Mouse (Mus musculus) hindbrain, embryonic 10.5 days (tissue): Measurements from ENCODE around the gene Fcgr3. TPM values are rescaled to one million over a fixed set of nuclear protein-coding genes. Genes with fewer than 3 reads are reported as not detected.
A peak's percentile ranks its signal among the peaks of the same experiment; 100 is the strongest.
"Not testable (repeated sequence)": the region's sequence is repeated elsewhere in the genome, so short reads cannot be mapped to it uniquely, and the experiment has no call there.

Experiments used
- DNase-seq: peaks from one replicate; pipeline ENCODE4 v3.0.0-alpha.2; 2017; ENCODE audit warnings: low spot score
- H3K27ac ChIP-seq: fragments of 300-500 bp; sonication (generic); 2 replicates; pipeline ENCODE4 v1.5.1; 2016; ENCODE audit warnings: mild to moderate bottlenecking, moderate library complexity
- H3K27me3 ChIP-seq: fragments of 300-500 bp; sonication (generic); 2 replicates; pipeline ENCODE4 v1.6.1; 2016; ENCODE audit warnings: mild to moderate bottlenecking; ENCODE audit not compliant: poor library complexity, insufficient read depth, severe bottlenecking
- H3K36me3 ChIP-seq: fragments of 300-500 bp; sonication (generic); 2 replicates; pipeline ENCODE4 v1.6.1; 2016; ENCODE audit warnings: mild to moderate bottlenecking, moderate library complexity
- H3K4me1 ChIP-seq: fragments of 300-500 bp; sonication (generic); replicated peaks from 2 replicates; pipeline ENCODE4 v1.6.1; 2016; ENCODE audit warnings: mild to moderate bottlenecking
- H3K4me3 ChIP-seq: fragments of 300-500 bp; sonication (generic); 2 replicates; pipeline ENCODE4 v1.5.1; 2016; ENCODE audit warnings: mild to moderate bottlenecking, moderate library complexity
- H3K9me3 ChIP-seq: fragments of 300-500 bp; sonication (generic); 2 replicates; pipeline ENCODE4 v1.6.1; 2016; ENCODE audit warnings: mild to moderate bottlenecking, moderate library complexity
- WGBS: fragments of 180-500 bp; shearing (Covaris S2); methylation state at CpG from one replicate; pipeline ENCODE4 v1.1.7; 2016; 5-methylcytosine and 5-hydroxymethylcytosine counted together
- polyA plus RNA-seq: library from polyadenylated mRNA; unstranded; fragments of >200 nt; fragmentation: Nextera tagmentation; extraction: Ambion mirVana; gene quantifications from 2 replicates; pipeline ENCODE4 v1.2.1, GENCODE M21; 2016

Gene Fcgr3
- polyA plus RNA-seq, 1 experiment from 2014 or later: 7.6 TPM

- Histone ChIP-seq H3K27ac (no peak overlapping the region), H3K4me3 (no peak overlapping the region), H3K9me3 (no peaks in the 10 kb centered on the region), H3K27me3 (0 out of 2 replicates have a peak, but pooled peaks cover 6% of the 10 kb centered on the region), H3K4me1 (peaks cover 18% of the 10 kb centered on the region), H3K36me3 (no peaks in the 10 kb centered on the region)
- WGBS: 54% methylated on average over 2 of the region's 2 CpGs
- DNase-seq: no peak
These were observed 36.3 kb upstream of the Fcgr3 start for GRCm38 (mm10) chr1:171101033-171101432.

GRCm38 (mm10) chr1:171097612-171098011 is 32.9 kb upstream of the Fcgr3 start:
- no peak for DNase-seq
- H3K9me3 ChIP-seq: no peaks in the 10 kb centered on the region
- no peak overlapping the region for H3K4me3 ChIP-seq
- WGBS: 55% methylated on average over 2 of the region's 2 CpGs
- peaks cover 17% of the 10 kb centered on the region for H3K4me1 ChIP-seq
- no peaks in the 10 kb centered on the region for H3K36me3 ChIP-seq
- 0 out of 2 replicates have a peak, but pooled peaks cover 6% of the 10 kb centered on the region for H3K27me3 ChIP-seq
- H3K27ac ChIP-seq: no peak overlapping the region

GRCm38 (mm10) chr1:171097136-171097535 is 32.4 kb upstream of the Fcgr3 start:
- no peaks in the 10 kb centered on the region for H3K36me3 ChIP-seq
- no peak overlapping the region for H3K27ac ChIP-seq
- 0 out of 2 replicates have a peak, but pooled peaks cover 6% of the 10 kb centered on the region for H3K27me3 ChIP-seq
- no peak for DNase-seq
- peaks cover 17% of the 10 kb centered on the region for H3K4me1 ChIP-seq
- no peaks in the 10 kb centered on the region for H3K9me3 ChIP-seq
- H3K4me3 ChIP-seq: no peak overlapping the region

- Histone ChIP-seq H3K27ac (no peak overlapping the region), H3K4me3 (0 out of 2 replicates have a peak overlapping the region, but pooled peaks have one; percentile 21), H3K36me3 (no peaks in the 10 kb centered on the region), H3K9me3 (no peaks in the 10 kb centered on the region), H3K27me3 (0 out of 2 replicates have a peak, but pooled peaks cover 6% of the 10 kb centered on the region), H3K4me1 (peaks cover 17% of the 10 kb centered on the region)
- 24% methylated on average over 10 of the region's 10 CpGs for WGBS
- DNase-seq: peak; percentile 20
These were observed 31.6 kb upstream of the Fcgr3 start for GRCm38 (mm10) chr1:171096110-171096964.

- H3K27ac ChIP-seq: no peak overlapping the region
- no peaks in the 10 kb centered on the region for H3K36me3 ChIP-seq
- H3K4me3 ChIP-seq: no peak overlapping the region
- H3K27me3 ChIP-seq: peaks cover 11% of the 10 kb centered on the region; the same call in 1 of the 2 replicates
- no peak for DNase-seq
- H3K9me3 ChIP-seq: no peaks in the 10 kb centered on the region
- WGBS: 79% methylated on average over 4 of the region's 4 CpGs
- H3K4me1 ChIP-seq: peaks cover 14% of the 10 kb centered on the region
These were observed 29.7 kb upstream of the Fcgr3 start for GRCm38 (mm10) chr1:171094424-171094823.

GRCm38 (mm10) chr1:171090761-171091160 is 26.0 kb upstream of the Fcgr3 start:
- WGBS: 76% methylated on average over 2 of the region's 2 CpGs
- H3K9me3 ChIP-seq: no peaks in the 10 kb centered on the region
- DNase-seq: no peak
- peaks cover 14% of the 10 kb centered on the region for H3K4me1 ChIP-seq
- H3K27me3 ChIP-seq: peaks cover 30% of the 10 kb centered on the region
- H3K4me3 ChIP-seq: no peak overlapping the region
- H3K36me3 ChIP-seq: no peaks in the 10 kb centered on the region
- H3K27ac ChIP-seq: no peak overlapping the region

- Histone ChIP-seq H3K27ac (no peak overlapping the region), H3K9me3 (no peaks in the 10 kb centered on the region), H3K4me1 (peaks cover 11% of the 10 kb centered on the region), H3K36me3 (no peaks in the 10 kb centered on the region), H3K4me3 (no peak overlapping the region), H3K27me3 (peaks cover 35% of the 10 kb centered on the region)
- WGBS: 92% methylated on average over 1 of the region's 1 CpGs
- DNase-seq: no peak
These were observed 25.2 kb upstream of the Fcgr3 start for GRCm38 (mm10) chr1:171089891-171090290.

GRCm38 (mm10) chr1:171088237-171088869 is 23.6 kb upstream of the Fcgr3 start:
- WGBS: 5% methylated on average over 10 of the region's 10 CpGs
- H3K27me3 ChIP-seq: peaks cover 39% of the 10 kb centered on the region
- not testable (repeated sequence) for H3K27ac ChIP-seq, H3K9me3 ChIP-seq, H3K36me3 ChIP-seq
- H3K4me3 ChIP-seq: peak overlapping the region; percentile 24
- H3K4me1 ChIP-seq: peaks cover 10% of the 10 kb centered on the region
- DNase-seq: peak; percentile 29

- no peaks in the 10 kb centered on the region for H3K9me3 ChIP-seq
- peak overlapping the region; percentile 66; the same call in 1 of the 2 replicates for H3K27ac ChIP-seq
- peak overlapping the region; percentile 63 for H3K4me3 ChIP-seq
- H3K27me3 ChIP-seq: peaks cover 50% of the 10 kb centered on the region
- whole genome bisulfite sequencing: 1% methylated on average over 26 of the region's 26 CpGs
- no peaks in the 10 kb centered on the region for H3K36me3 ChIP-seq
- peak; percentile 66 for DNase-seq
- peaks cover 10% of the 10 kb centered on the region for H3K4me1 ChIP-seq
These were observed 21.0 kb upstream of the Fcgr3 start for GRCm38 (mm10) chr1:171085718-171086117.

- not testable (repeated sequence) for DNase-seq, H3K9me3 ChIP-seq, H3K27ac ChIP-seq, H3K4me1 ChIP-seq, H3K36me3 ChIP-seq
- Histone ChIP-seq H3K27me3 (peaks cover 50% of the 10 kb centered on the region), H3K4me3 (peak overlapping the region; percentile 29; the same call in 1 of the 2 replicates)
- 25% methylated on average over 14 of the region's 17 CpGs for WGBS
These were observed 16.9 kb upstream of the Fcgr3 start for GRCm38 (mm10) chr1:171081512-171082231.

- H3K4me3 ChIP-seq, H3K9me3 ChIP-seq, H3K27ac ChIP-seq, DNase-seq, H3K4me1 ChIP-seq, H3K36me3 ChIP-seq: not testable (repeated sequence)
- H3K27me3 ChIP-seq: peaks cover 41% of the 10 kb centered on the region
- no CpG with 5 or more reads among the region's 43 CpGs for WGBS
These were observed 15.1 kb upstream of the Fcgr3 start for GRCm38 (mm10) chr1:171079825-171080224.

GRCm38 (mm10) chr1:171079345-171079744 is 14.6 kb upstream of the Fcgr3 start:
- H3K27me3 ChIP-seq: peaks cover 39% of the 10 kb centered on the region
- DNase-seq, H3K4me3 ChIP-seq, H3K27ac ChIP-seq, H3K4me1 ChIP-seq, H3K9me3 ChIP-seq, H3K36me3 ChIP-seq: not testable (repeated sequence)
- WGBS: 0% methylated on average over 1 of the region's 35 CpGs
